Mouse (Mus musculus): ENCODE data around the gene Pla2g15.

DNA sequence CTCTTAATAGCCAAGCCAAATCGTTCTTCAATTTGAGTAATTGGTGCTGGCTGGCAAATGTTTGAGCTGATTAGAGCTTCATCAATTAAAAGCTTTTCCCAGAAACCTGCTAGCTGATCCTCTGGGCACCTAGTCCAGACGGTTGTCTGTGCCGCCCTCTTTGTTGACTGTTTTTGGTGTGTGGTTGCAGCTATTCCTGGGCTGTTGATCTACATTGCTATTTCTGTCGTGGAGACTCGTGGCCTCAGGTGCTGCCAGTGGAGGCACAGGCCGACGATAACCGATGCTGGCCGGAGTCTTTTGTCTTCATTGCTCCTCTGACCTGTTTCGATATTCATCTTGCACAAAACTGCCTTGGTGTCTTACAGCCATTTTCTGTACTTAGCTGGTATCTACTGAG, 8.2 kb downstream of the Pla2g15 start:
- no peak for TF ChIP-seq CTCF (IDR thresholded peaks at IDR 0.05; ENCODE audit: low read depth, low read length)
- no peak for TF ChIP-seq EP300 (IDR thresholded peaks at IDR 0.05; ENCODE audit: insufficient read depth, low read depth, low read length)
